Mouse (Mus musculus): Measurements from ENCODE around the gene Gabra5.

DNA sequence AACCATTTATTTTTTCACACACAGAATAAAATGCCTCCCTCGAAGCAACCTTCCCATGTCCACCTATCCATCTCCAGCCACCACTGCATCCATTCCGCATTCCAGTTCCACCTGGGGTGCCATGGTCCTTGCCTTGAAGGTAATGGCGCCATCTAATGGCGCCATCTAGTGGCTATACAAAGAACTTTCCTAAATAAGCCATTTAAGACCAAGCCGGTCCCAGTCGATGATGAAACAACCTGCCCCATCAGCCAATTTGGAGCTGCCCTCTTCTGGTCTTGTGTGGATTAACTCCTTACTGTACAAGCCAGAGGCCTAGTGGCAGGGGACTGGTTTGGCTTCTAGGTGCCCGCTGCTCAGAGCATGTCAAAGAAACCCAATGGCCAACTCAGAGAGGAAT is 28.7 kb upstream of the Gabra5 start:
- TF ChIP-seq GATA1 (IDR thresholded peaks at IDR 0.05; ENCODE audit: low read length) (no peak), TAL1 (IDR thresholded peaks at IDR 0.05; ENCODE audit: low read length) (no peak)
